Mouse (Mus musculus) layer of hippocampus, postnatal 14 days (tissue): ENCODE data around the gene Fchsd2. TPM values are rescaled to one million over a fixed set of nuclear protein-coding genes. Genes with fewer than 3 reads are reported as not detected.
A peak's percentile ranks its signal among the peaks of the same experiment; 100 is the strongest.

Source experiments
- DNase-seq, 2 experiments: peaks; one replicate each; pipeline ENCODE4 v3.0.0; 2021 to 2022; ENCODE audit warnings: low spot score in 2 of 2, mixed read lengths in 1 of 2
- total RNA-seq, 2 experiments: library from RNA; stranded (reverse); gene quantifications; 2 replicates each; pipeline ENCODE4 v1.2.3; 2021

Fchsd2 gene
- total RNA-seq, 2 experiments from 2014 or later = 50.1 to 56.6 TPM

- DNase-seq = no peak
Observed at GRCm38 (mm10) chr7:101173331-101173730, 80.7 kb downstream of the Fchsd2 start.

- no peak for DNase-seq
Observed at GRCm38 (mm10) chr7:101178751-101179150, 86.1 kb downstream of the Fchsd2 start.

GRCm38 (mm10) chr7:101191326-101191969 is 98.8 kb downstream of the Fchsd2 start:
- DNase-seq = peak in 1 of 2 experiments; percentile 55

GRCm38 (mm10) chr7:101210826-101211225 is 118.2 kb downstream of the Fchsd2 start:
- no peak for DNase-seq

GRCm38 (mm10) chr7:101213515-101214263 is 121.0 kb downstream of the Fchsd2 start:
- DNase-seq = no peak

- no peak for DNase-seq
Observed at GRCm38 (mm10) chr7:101216724-101217123, 124.1 kb downstream of the Fchsd2 start.

- no peak for DNase-seq
Observed at GRCm38 (mm10) chr7:101223501-101223900, 130.8 kb downstream of the Fchsd2 start.

- DNase-seq = no peak
Observed at GRCm38 (mm10) chr7:101229336-101229735, 136.7 kb downstream of the Fchsd2 start.

GRCm38 (mm10) chr7:101231458-101231857 is 138.8 kb downstream of the Fchsd2 start:
- peak in 1 of 2 experiments; percentile 69 for DNase-seq

- DNase-seq = peak in 1 of 2 experiments; percentile 11
Observed at GRCm38 (mm10) chr7:101232716-101233115, 140.1 kb downstream of the Fchsd2 start.

GRCm38 (mm10) chr7:101236712-101237473 is 144.2 kb downstream of the Fchsd2 start:
- DNase-seq = peak in 1 of 2 experiments; percentile 68

- DNase-seq = no peak
Observed at GRCm38 (mm10) chr7:101248760-101249159, 156.1 kb downstream of the Fchsd2 start.

- no peak for DNase-seq
Observed at GRCm38 (mm10) chr7:101249173-101249572, 156.5 kb downstream of the Fchsd2 start.

- DNase-seq = no peak
Observed at GRCm38 (mm10) chr7:101253071-101253470, 160.4 kb downstream of the Fchsd2 start.

- no peak for DNase-seq
Observed at GRCm38 (mm10) chr7:101258482-101258881, 165.8 kb downstream of the Fchsd2 start.

- DNase-seq = no peak
Observed at GRCm38 (mm10) chr7:101261941-101262546, 169.4 kb downstream of the Fchsd2 start.

GRCm38 (mm10) chr7:101263511-101263910 is 170.8 kb downstream of the Fchsd2 start:
- DNase-seq = no peak

- DNase-seq = no peak
Observed at GRCm38 (mm10) chr7:101267457-101268259, 175.0 kb downstream of the Fchsd2 start.

- DNase-seq = peak in 1 of 2 experiments; percentile 42
Observed at GRCm38 (mm10) chr7:101271602-101272001, 178.9 kb downstream of the Fchsd2 start.

GRCm38 (mm10) chr7:101272466-101273160 is 179.9 kb downstream of the Fchsd2 start:
- DNase-seq = no peak
